Mouse (Mus musculus): ENCODE measurements at regions not wholly inside any gene's neighbourhood (a gene's known extent, or its start where the extent isn't known, plus 50 kb on each side); places are given as distances from the start of the nearest gene placed in this dataset.

GRCm38 (mm10) chr7:137860520-137860919 lies 423.1 kb downstream of the Glrx3 start:
- no peak for TF ChIP-seq CTCF (IDR thresholded peaks at IDR 0.05; ENCODE audit: borderline replicate concordance, extremely low read depth, insufficient read depth, insufficient read length)
- TF ChIP-seq POLR2A (IDR thresholded peaks at IDR 0.05; ENCODE audit: borderline replicate concordance, extremely low read depth, insufficient read depth, insufficient read length, poor library complexity, severe bottlenecking) = no peak

Data from brain, embryonic 14.5 days (tissue).